Mouse (Mus musculus) G1E (cell line): ENCODE data around the gene Arx. TPM values are rescaled to one million over a fixed set of nuclear protein-coding genes. Genes with fewer than 3 reads are reported as not detected.
A peak's percentile ranks its signal among the peaks of the same experiment; 100 is the strongest.

ENCODE experiments used
- ATAC-seq: 2 replicates; pipeline ENCODE4 v1.8.0; 2016; ENCODE audit warnings: mild to moderate bottlenecking; ENCODE audit not compliant: insufficient number of reproducible peaks, poor library complexity, low FRiP score, severe bottlenecking; ENCODE audit errors: extremely low read depth
- DNase-seq: peaks from one replicate; pipeline ENCODE4 v3.0.0; 2012; ENCODE audit warnings: low spot score
- H3K27me3 ChIP-seq: 2 replicates; pipeline ENCODE4 v1.6.1; 2012; ENCODE audit warnings: mild to moderate bottlenecking, low read length, inconsistent platforms; ENCODE audit not compliant: insufficient read depth
- H3K36me3 ChIP-seq: replicated peaks from 2 replicates; pipeline ENCODE3; 2012; ENCODE audit warnings: mild to moderate bottlenecking, inconsistent platforms
- H3K4me1 ChIP-seq: 2 replicates; pipeline ENCODE4 v1.6.1; 2012; ENCODE audit warnings: low read depth, low read length, inconsistent platforms, mixed read lengths; ENCODE audit not compliant: insufficient read depth
- H3K4me3 ChIP-seq: 2 replicates; pipeline ENCODE4 v1.5.1; 2012; ENCODE audit warnings: low read depth, mild to moderate bottlenecking, inconsistent platforms, low read length, moderate library complexity, mixed read lengths
- H3K9me3 ChIP-seq: replicated peaks from 2 replicates; pipeline ENCODE4 v1.6.1; 2012; ENCODE audit warnings: inconsistent platforms
- CTCF ChIP-seq: IDR thresholded peaks from 2 replicates; pipeline ENCODE4 v1.5.1; 2012; ENCODE audit warnings: low read depth, low read length, inconsistent platforms, mixed read lengths
- GATA1 ChIP-seq: IDR thresholded peaks from 2 replicates; pipeline ENCODE4 v1.6.1; 2012; ENCODE audit warnings: borderline replicate concordance, low read length, inconsistent platforms, mixed read lengths
- GATA2 ChIP-seq: IDR thresholded peaks from 2 replicates; pipeline ENCODE4 v1.6.1; 2012; ENCODE audit warnings: low read depth, low read length, inconsistent platforms, borderline replicate concordance
- POLR2AphosphoS5 ChIP-seq: IDR thresholded peaks from 2 replicates; pipeline ENCODE4 v1.6.1; 2012; ENCODE audit warnings: low read depth, low read length, inconsistent platforms; ENCODE audit not compliant: insufficient replicate concordance
- TAL1 ChIP-seq: conservative IDR thresholded peaks from 2 replicates; pipeline ENCODE4 v1.6.1; 2012; ENCODE audit warnings: low read depth, low read length, inconsistent platforms, mixed read lengths
- polyA plus RNA-seq: library from polyadenylated mRNA; stranded (reverse); fragments of >175 nt; gene quantifications from 2 replicates; pipeline ENCODE4 v1.2.3, GENCODE M21; 2012
- total RNA-seq, 2 experiments: library from RNA; stranded (forward) in 1 of 2; stranded (reverse) in 1 of 2; fragments of 200-1000 nt in 1 of 2; fragments of >200 nt in 1 of 2; fragmentation: Nextera tagmentation in 1 of 2; gene quantifications; 2 replicates each; pipeline ENCODE4 v1.2.3; 2014 to 2017

The Arx gene
- total and polyA plus RNA-seq, 3 experiments, result 0.11 to 0.18 TPM; not detected in 1

DNA sequence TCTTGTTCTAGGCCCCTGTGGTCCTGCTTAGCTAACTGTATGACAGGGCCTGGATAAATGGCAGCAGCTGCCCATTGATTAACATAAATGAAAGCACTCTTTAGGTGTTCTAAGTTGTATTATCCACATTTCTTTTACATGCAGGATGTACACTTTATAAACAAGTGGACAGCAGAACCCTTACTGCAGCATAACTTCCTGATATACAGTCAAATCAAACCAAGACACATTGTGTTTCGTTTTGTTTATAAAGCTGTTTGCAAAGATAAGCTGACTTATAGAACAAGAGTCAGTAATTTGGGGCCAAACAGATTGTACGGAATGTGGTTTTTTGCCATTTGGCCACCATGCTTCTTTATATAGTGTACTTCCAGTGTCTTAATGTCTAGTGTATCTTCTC, 33.7 kb downstream of the Arx start:
- TF ChIP-seq TAL1, result peak; percentile 63
- no peak for TF ChIP-seq GATA2
- TF ChIP-seq CTCF, result no peak
- no peak for TF ChIP-seq POLR2AphosphoS5
- no peak for TF ChIP-seq GATA1
- ATAC-seq (peak; percentile 83), DNase-seq (no peak)
- no peak overlapping the region for H3K4me3 ChIP-seq
- peaks cover 5% of the 10 kb centered on the region for H3K4me1 ChIP-seq
- H3K27me3 ChIP-seq, result no peaks in the 10 kb centered on the region
- H3K9me3 ChIP-seq, result no peaks in the 10 kb centered on the region
- H3K36me3 ChIP-seq, result peaks cover 9% of the 10 kb centered on the region

DNA sequence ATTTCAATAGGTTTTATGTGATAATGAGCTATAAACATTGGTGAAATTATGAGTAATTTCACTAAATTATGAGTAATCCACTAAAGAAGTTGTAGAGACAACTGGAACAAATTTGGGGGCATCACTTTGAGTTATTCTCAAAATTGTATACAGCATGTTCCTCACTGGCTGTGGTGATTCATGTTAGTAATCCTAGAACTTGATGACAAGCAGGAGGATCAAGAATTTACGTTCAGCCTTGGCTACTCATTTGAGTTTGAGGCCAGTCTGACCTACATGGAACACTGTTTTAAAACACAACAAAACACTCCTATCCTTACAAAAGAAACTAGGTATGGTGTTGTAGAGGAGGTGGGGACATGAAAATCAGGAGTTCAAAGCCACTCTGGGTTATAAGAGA, 35.1 kb downstream of the Arx start:
- Histone ChIP-seq H3K4me1 (peaks cover 5% of the 10 kb centered on the region), H3K27me3 (no peaks in the 10 kb centered on the region), H3K36me3 (peaks cover 9% of the 10 kb centered on the region), H3K9me3 (no peaks in the 10 kb centered on the region), H3K4me3 (no peak overlapping the region)
- DNase-seq (no peak), ATAC-seq (no peak)
- no peak for TF ChIP-seq GATA2
- no peak for TF ChIP-seq TAL1
- TF ChIP-seq GATA1, result no peak
- no peak for TF ChIP-seq CTCF
- no peak for TF ChIP-seq POLR2AphosphoS5
